12 mouse cellular contexts compared by ENCODE assay signal in genomic region chr7:45098541-45099240, GRCm38 (mm10). TPM values are rescaled to one million over a fixed set of nuclear protein-coding genes. Genes with fewer than 3 reads are reported as not detected.
DNase-seq lines count a peak whose midpoint lies in the region; TF ChIP-seq lines count a peak whose summit lies in the region.
"Had no signal": no experiment of that assay in that cellular context is flagged by ENCODE, and none has a peak within 500 bp of the region (broad histone marks: within the 10 kb centered on the region; RNA-seq: fewer than 3 reads in every experiment).

No protein-coding gene starts in this region.

- H3K36me3 ChIP-seq in kidney, adult 2 months (ENCODE audit: control insufficient read depth, insufficient read depth, low read length): no peaks in the 10 kb centered on the region

- peaks cover 23% of the 10 kb centered on the region for H3K4me1 ChIP-seq in kidney, adult 2 months (ENCODE audit: control insufficient read depth, insufficient read depth, low read length)
- peaks cover 48% of the 10 kb centered on the region for H3K4me1 ChIP-seq in bone marrow macrophage, adult 2 months (ENCODE audit: control insufficient read depth, insufficient read depth, low read length)

- no peak overlapping the region for H3K4me3 ChIP-seq in kidney, adult 2 months (ENCODE audit: insufficient read depth, low read depth, low read length)
- H3K4me3 ChIP-seq in bone marrow macrophage, adult 2 months (ENCODE audit: insufficient read depth, low read length): no peak overlapping the region
- H3K4me3 ChIP-seq: erythroblast, embryonic 14.5 days; kidney, embryonic 15.5 days had no signal

- no peak for DNase-seq in kidney, adult 2 months
- no peak for DNase-seq in kidney, postnatal 25 days
- DNase-seq in thymus, postnatal 4 days: peak; percentile 55
- no peak for DNase-seq in thymus, postnatal 0 days (ENCODE audit: low spot score)
- DNase-seq in cerebellum, postnatal 4 days (ENCODE audit: low spot score in 2 of 2): no peak
- DNase-seq in heart, adult 8-10 months (ENCODE audit: low spot score): no peak
- DNase-seq: adrenal gland, postnatal 10 days; cerebellum, adult 11-12 months had no signal

- TF ChIP-seq POLR2A in kidney, adult 2 months (IDR thresholded peaks at IDR 0.05; ENCODE audit: low read depth, low read length): no peak
- TF ChIP-seq POLR2A in bone marrow macrophage, adult 2 months (IDR thresholded peaks at IDR 0.05; ENCODE audit: borderline replicate concordance, low read depth, low read length): no peak

- 88% methylated on average over 8 of the region's 8 CpGs for WGBS in kidney, adult 2 months

- no peak overlapping the region for H3K27ac ChIP-seq in kidney, adult 2 months (ENCODE audit: insufficient read depth, low read depth, low read length)
- no peak overlapping the region; the same call in 1 of the 2 replicates for H3K27ac ChIP-seq in bone marrow macrophage, adult 2 months (ENCODE audit: insufficient read depth, low read depth, low read length)
- H3K27ac ChIP-seq: hindbrain, embryonic 14.5 days had no signal

- 0 out of 2 replicates have a peak, but pooled peaks have one; percentile 37 for TF ChIP-seq CTCF in kidney, adult 2 months (conservative IDR thresholded peaks at IDR 0.05; ENCODE audit: insufficient read depth, insufficient read length, low read depth, low read length)
- peak; percentile 52 for TF ChIP-seq CTCF in bone marrow macrophage, adult 2 months (IDR thresholded peaks at IDR 0.05; ENCODE audit: low read depth, low read length)

- H3K27me3 ChIP-seq in kidney, adult 2 months (replicated peaks; ENCODE audit: control insufficient read depth, insufficient read depth, low read length): no peaks in the 10 kb centered on the region
- H3K27me3 ChIP-seq: kidney, embryonic 15.5 days had no signal

RNA-seq across cellular contexts. Expression of gene Fcgrt, which starts 5.0 kb away (rescaled TPM):
- 240 and 244 TPM in 2 replicates for polyA plus RNA-seq in kidney, adult 2 months (2012; rRNA removed)
- polyA plus RNA-seq in thymus, postnatal 0 days (2015; fragmentation: Nextera tagmentation; extraction: Ambion mirVana): 42.6 and 47.6 TPM in 2 replicates
- 149 and 150 TPM in 2 replicates for polyA plus RNA-seq in bone marrow macrophage, adult 2 months (2012; ENCODE audit: insufficient read depth, insufficient read length, missing spikeins)
- total RNA-seq in heart, adult 8-10 months (2022): 10 to 100 TPM; 65.6 to 77.1 (median 67.5) TPM

RNA-seq across cellular contexts. Expression of gene Rcn3, which starts 6.7 kb away (rescaled TPM):
- 67.0 and 68.7 TPM in 2 replicates for polyA plus RNA-seq in kidney, adult 2 months (2012; rRNA removed)
- polyA plus RNA-seq in thymus, postnatal 0 days (2015; fragmentation: Nextera tagmentation; extraction: Ambion mirVana): 41.4 and 41.8 TPM in 2 replicates
- polyA plus RNA-seq in bone marrow macrophage, adult 2 months (2012; ENCODE audit: insufficient read depth, insufficient read length, missing spikeins): 3.1 and 4.6 TPM in 2 replicates
- 10 to 100 TPM; 17.8 to 27.4 (median 21.4) TPM for total RNA-seq in heart, adult 8-10 months (2022)

RNA-seq across cellular contexts. Expression of gene Rps11, which starts 25.5 kb away (rescaled TPM):
- 176 and 310 TPM in 2 replicates for polyA plus RNA-seq in kidney, adult 2 months (2012; rRNA removed)
- polyA plus RNA-seq in thymus, postnatal 0 days (2015; fragmentation: Nextera tagmentation; extraction: Ambion mirVana): 2,260 and 2,287 TPM in 2 replicates
- 1,675 and 1,722 TPM in 2 replicates for polyA plus RNA-seq in bone marrow macrophage, adult 2 months (2012; ENCODE audit: insufficient read depth, insufficient read length, missing spikeins)
- 100 to 1,000 TPM; 572 to 626 (median 604) TPM for total RNA-seq in heart, adult 8-10 months (2022)

RNA-seq across cellular contexts. Expression of gene Rpl13a, which starts 29.9 kb away (rescaled TPM):
- 1,329 and 1,360 TPM in 2 replicates for polyA plus RNA-seq in kidney, adult 2 months (2012; rRNA removed)
- polyA plus RNA-seq in thymus, postnatal 0 days (2015; fragmentation: Nextera tagmentation; extraction: Ambion mirVana): 2,581 and 2,590 TPM in 2 replicates
- 1,569 and 1,898 TPM in 2 replicates for polyA plus RNA-seq in bone marrow macrophage, adult 2 months (2012; ENCODE audit: insufficient read depth, insufficient read length, missing spikeins)
- total RNA-seq in heart, adult 8-10 months (2022): 100 to 1,000 TPM; 580 to 769 (median 686) TPM

RNA-seq across cellular contexts. Expression of gene Prrg2, which starts 36.2 kb away (rescaled TPM):
- polyA plus RNA-seq in kidney, adult 2 months (2012; rRNA removed): 80.9 and 95.4 TPM in 2 replicates
- polyA plus RNA-seq in thymus, postnatal 0 days (2015; fragmentation: Nextera tagmentation; extraction: Ambion mirVana): 9.9 and 10.0 TPM in 2 replicates
- 22.9 and 23.6 TPM in 2 replicates for polyA plus RNA-seq in bone marrow macrophage, adult 2 months (2012; ENCODE audit: insufficient read depth, insufficient read length, missing spikeins)
- 1 to 10 TPM; 5.6 to 7.8 (median 6.7) TPM for total RNA-seq in heart, adult 8-10 months (2022)
